Mouse (Mus musculus) lung, embryonic 16.5 days (tissue): Measurements from ENCODE around the gene Fam149a. TPM values are rescaled to one million over a fixed set of nuclear protein-coding genes. Genes with fewer than 3 reads are reported as not detected.
A peak's percentile ranks its signal among the peaks of the same experiment; 100 is the strongest.

Experiments used
- ATAC-seq: fragments of 200-750 bp; cut with Nextera tagmentation; 2 replicates; pipeline ENCODE4 v1.8.0; 2017; ENCODE audit warnings: low read depth, mild to moderate bottlenecking, moderate library complexity
- H3K27ac ChIP-seq: fragments of 300-500 bp; sonication (generic); 2 replicates; pipeline ENCODE4 v1.5.1; 2014; ENCODE audit warnings: mild to moderate bottlenecking, control low read depth, low read length
- H3K27me3 ChIP-seq: fragments of 300-500 bp; sonication (generic); 2 replicates; pipeline ENCODE4 v1.6.1; 2014; ENCODE audit warnings: low read depth, low read length, mixed read lengths; ENCODE audit not compliant: control insufficient read depth, insufficient read depth
- H3K36me3 ChIP-seq: fragments of 300-500 bp; sonication (generic); 2 replicates; pipeline ENCODE4 v1.6.1; 2014; ENCODE audit warnings: low read length; ENCODE audit not compliant: control insufficient read depth, insufficient read depth
- H3K4me1 ChIP-seq: fragments of 300-500 bp; sonication (generic); replicated peaks from 2 replicates; pipeline ENCODE4 v1.6.1; 2014; ENCODE audit warnings: low read length, mixed read lengths; ENCODE audit not compliant: control insufficient read depth, insufficient read depth
- H3K4me2 ChIP-seq: fragments of 300-500 bp; sonication (generic); 2 replicates; pipeline ENCODE4 v1.6.1; 2014; ENCODE audit warnings: low read depth, low read length, control low read depth
- H3K4me3 ChIP-seq: fragments of 300-500 bp; sonication (generic); 2 replicates; pipeline ENCODE4 v1.5.1; 2014; ENCODE audit warnings: mild to moderate bottlenecking, low read length, control low read depth
- H3K9ac ChIP-seq: fragments of 300-500 bp; sonication (generic); 2 replicates; pipeline ENCODE4 v1.6.1; 2014; ENCODE audit warnings: low read length, control low read depth
- H3K9me3 ChIP-seq: fragments of 300-500 bp; sonication (generic); 2 replicates; pipeline ENCODE4 v1.6.1; 2016; ENCODE audit warnings: low read length; ENCODE audit not compliant: control insufficient read depth
- WGBS: fragments of 180-500 bp; shearing (Covaris S2); extraction: QIAGEN DNeasy Blood & Tissue Kit; methylation state at CpG from one replicate; pipeline ENCODE4 v1.1.7; 2014; 5-methylcytosine and 5-hydroxymethylcytosine counted together
- polyA plus RNA-seq: library from polyadenylated mRNA; unstranded; fragments of >200 nt; fragmentation: Nextera tagmentation; extraction: Ambion mirVana; gene quantifications from 2 replicates; pipeline ENCODE4 v1.2.1, GENCODE M21; 2015

The Fam149a gene
- polyA plus RNA-seq, 1 experiment from 2014 or later: 9.8 TPM

- Histone ChIP-seq H3K4me1 (no peaks in the 10 kb centered on the region), H3K9ac (no peak overlapping the region), H3K4me3 (no peak overlapping the region), H3K27ac (no peak overlapping the region), H3K27me3 (no peaks in the 10 kb centered on the region), H3K36me3 (no peaks in the 10 kb centered on the region), H3K9me3 (no peaks in the 10 kb centered on the region), H3K4me2 (no peak overlapping the region)
- ATAC-seq: no peak
- 32% methylated on average over 1 of the region's 1 CpGs for WGBS
Observed at GRCm38 (mm10) chr8:45320930-45321329, 61.2 kb downstream of the Fam149a start.

GRCm38 (mm10) chr8:45310967-45311366, 71.1 kb downstream of the Fam149a start:
- WGBS: 54% methylated on average over 4 of the region's 4 CpGs
- no peak overlapping the region for H3K4me2 ChIP-seq
- peak; percentile 60; the same call in 1 of the 2 replicates for ATAC-seq

GRCm38 (mm10) chr8:45308366-45308765, 73.7 kb downstream of the Fam149a start, which contains the start of gene Gm45753:
Gene Gm45753, minus strand, starts transcription at chr8:45308466.
- Histone ChIP-seq H3K27ac (no peak within 1 kb of the TSS), H3K9me3 (no peaks in the 10 kb centered on the region), H3K9ac (no peak within 1 kb of the TSS), H3K4me2 (no peak within 1 kb of the TSS), H3K4me1 (no peaks in the 10 kb centered on the region; the same call in 1 of the 2 replicates), H3K36me3 (no peaks in the 10 kb centered on the region), H3K27me3 (no peaks in the 10 kb centered on the region), H3K4me3 (no peak within 1 kb of the TSS)
- 51% methylated on average over 13 of the region's 13 CpGs for WGBS
- no peak for ATAC-seq

More at GRCm38 (mm10) chr8:45310967-45311366, 71.1 kb downstream of the Fam149a start:
- H3K4me1 ChIP-seq: no peaks in the 10 kb centered on the region; the same call in 1 of the 2 replicates
- no peaks in the 10 kb centered on the region for H3K27me3 ChIP-seq
- no peak overlapping the region for H3K27ac ChIP-seq
- H3K9me3 ChIP-seq: no peaks in the 10 kb centered on the region
- H3K9ac ChIP-seq: no peak overlapping the region
- H3K36me3 ChIP-seq: no peaks in the 10 kb centered on the region
- no peak overlapping the region for H3K4me3 ChIP-seq

- WGBS: 85% methylated on average over 1 of the region's 1 CpGs
- no peak overlapping the region for H3K4me2 ChIP-seq
Observed at GRCm38 (mm10) chr8:45305479-45305878, 76.6 kb downstream of the Fam149a start.

GRCm38 (mm10) chr8:45304354-45304753, 77.7 kb downstream of the Fam149a start:
- Histone ChIP-seq H3K4me3 (no peak overlapping the region), H3K27ac (no peak overlapping the region), H3K9ac (no peak overlapping the region), H3K9me3 (no peaks in the 10 kb centered on the region), H3K36me3 (no peaks in the 10 kb centered on the region), H3K4me1 (no peaks in the 10 kb centered on the region), H3K27me3 (no peaks in the 10 kb centered on the region), H3K4me2 (no peak overlapping the region)
- 83% methylated on average over 3 of the region's 3 CpGs for WGBS
- ATAC-seq: no peak

More at GRCm38 (mm10) chr8:45305479-45305878, 76.6 kb downstream of the Fam149a start:
- no peaks in the 10 kb centered on the region for H3K9me3 ChIP-seq
- H3K4me1 ChIP-seq: no peaks in the 10 kb centered on the region; the same call in 1 of the 2 replicates
- H3K27me3 ChIP-seq: no peaks in the 10 kb centered on the region
- H3K36me3 ChIP-seq: no peaks in the 10 kb centered on the region
- ATAC-seq: no peak
- no peak overlapping the region for H3K27ac ChIP-seq
- H3K9ac ChIP-seq: no peak overlapping the region
- H3K4me3 ChIP-seq: no peak overlapping the region

- no peak overlapping the region for H3K9ac ChIP-seq
- no peaks in the 10 kb centered on the region for H3K36me3 ChIP-seq
- no peak overlapping the region for H3K4me3 ChIP-seq
- no peaks in the 10 kb centered on the region for H3K9me3 ChIP-seq
- no peaks in the 10 kb centered on the region for H3K27me3 ChIP-seq
- H3K4me1 ChIP-seq: no peaks in the 10 kb centered on the region
- no peak overlapping the region for H3K4me2 ChIP-seq
- ATAC-seq: no peak
- WGBS: 85% methylated on average over 8 of the region's 8 CpGs
- H3K27ac ChIP-seq: no peak overlapping the region
Observed at GRCm38 (mm10) chr8:45302390-45302789, 79.7 kb downstream of the Fam149a start.

GRCm38 (mm10) chr8:45295276-45295675, 86.8 kb downstream of the Fam149a start:
- WGBS: 85% methylated on average over 6 of the region's 6 CpGs
- no peak overlapping the region for H3K9ac ChIP-seq
- H3K27ac ChIP-seq: no peak overlapping the region
- no peak overlapping the region for H3K4me2 ChIP-seq
- ATAC-seq: no peak
- H3K27me3 ChIP-seq: no peaks in the 10 kb centered on the region
- H3K4me3 ChIP-seq: no peak overlapping the region
- H3K36me3 ChIP-seq: no peaks in the 10 kb centered on the region
- no peaks in the 10 kb centered on the region for H3K4me1 ChIP-seq
- no peaks in the 10 kb centered on the region for H3K9me3 ChIP-seq

GRCm38 (mm10) chr8:45294687-45295086, 87.4 kb downstream of the Fam149a start, which contains the start of gene Klkb1:
Gene Klkb1, minus strand, starts transcription at chr8:45294859.
- H3K4me2 ChIP-seq: no peak within 1 kb of the TSS
- no peaks in the 10 kb centered on the region for H3K4me1 ChIP-seq
- H3K4me3 ChIP-seq: no peak within 1 kb of the TSS
- H3K27ac ChIP-seq: no peak within 1 kb of the TSS
- no peak for ATAC-seq
- H3K27me3 ChIP-seq: no peaks in the 10 kb centered on the region
- 71% methylated on average over 7 of the region's 7 CpGs for WGBS
- H3K36me3 ChIP-seq: no peaks in the 10 kb centered on the region
- H3K9ac ChIP-seq: no peak within 1 kb of the TSS
- H3K9me3 ChIP-seq: no peaks in the 10 kb centered on the region

- Histone ChIP-seq H3K36me3 (no peaks in the 10 kb centered on the region), H3K9ac (no peak overlapping the region), H3K4me3 (no peak overlapping the region), H3K27me3 (no peaks in the 10 kb centered on the region), H3K27ac (no peak overlapping the region), H3K4me2 (no peak overlapping the region), H3K4me1 (no peaks in the 10 kb centered on the region), H3K9me3 (no peaks in the 10 kb centered on the region)
- 85% methylated on average over 2 of the region's 2 CpGs for WGBS
- ATAC-seq: no peak
Observed at GRCm38 (mm10) chr8:45291790-45292189, 90.3 kb downstream of the Fam149a start.
